Mouse (Mus musculus) E14TG2a.4 (cell line): Measurements from ENCODE around the gene Slc17a2.

Experiments
- CTCF ChIP-seq: conservative IDR thresholded peaks from 2 replicates; pipeline ENCODE4 v1.5.1; 2014; ENCODE audit warnings: low read length
- NANOG ChIP-seq: IDR thresholded peaks from 2 replicates; pipeline ENCODE4 v1.6.1; 2014; ENCODE audit warnings: borderline replicate concordance, low read length, mixed read lengths
- POU5F1 ChIP-seq: IDR thresholded peaks from 2 replicates; pipeline ENCODE4 v1.6.1; 2014; ENCODE audit warnings: low read length, borderline replicate concordance

DNA sequence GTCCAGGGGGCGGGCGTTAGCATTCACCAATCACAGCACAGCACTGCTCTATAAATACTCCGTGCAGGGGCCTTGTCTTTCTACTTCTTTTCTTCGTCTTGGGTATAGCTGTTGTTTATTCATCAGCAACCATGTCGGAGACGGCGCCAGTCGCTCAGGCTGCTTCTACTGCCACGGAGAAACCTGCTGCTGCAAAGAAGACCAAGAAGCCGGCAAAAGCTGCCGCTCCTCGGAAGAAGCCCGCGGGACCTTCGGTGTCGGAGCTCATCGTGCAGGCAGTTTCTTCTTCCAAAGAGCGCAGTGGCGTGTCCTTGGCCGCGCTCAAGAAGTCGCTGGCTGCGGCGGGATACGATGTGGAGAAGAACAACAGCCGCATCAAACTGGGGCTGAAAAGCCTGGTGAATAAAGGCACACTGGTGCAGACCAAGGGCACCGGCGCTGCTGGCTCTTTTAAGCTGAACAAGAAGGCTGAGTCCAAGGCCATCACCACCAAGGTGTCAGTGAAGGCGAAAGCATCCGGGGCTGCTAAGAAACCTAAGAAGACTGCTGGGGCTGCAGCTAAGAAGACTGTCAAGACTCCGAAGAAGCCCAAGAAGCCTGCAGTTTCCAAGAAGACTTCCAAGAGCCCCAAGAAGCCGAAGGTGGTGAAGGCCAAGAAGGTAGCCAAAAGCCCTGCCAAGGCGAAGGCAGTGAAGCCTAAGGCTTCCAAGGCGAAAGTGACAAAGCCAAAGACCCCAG, 43.0 kb upstream of the Slc17a2 start, which contains the start of gene Hist1h1a:
- TF ChIP-seq CTCF = no peak
- no peak for TF ChIP-seq POU5F1
- no peak for TF ChIP-seq NANOG
